Mouse (Mus musculus) CH12.LX (cell line): ENCODE results near the gene B3gnt8. TPM values are rescaled to one million over a fixed set of nuclear protein-coding genes. Genes with fewer than 3 reads are reported as not detected.

ENCODE experiments used
- DNase-seq: peaks from one replicate; pipeline ENCODE4 v3.0.0-alpha.2; 2013; ENCODE audit errors: extremely low read depth
- H3K27ac ChIP-seq: 2 replicates; pipeline ENCODE4 v1.5.1; 2012; ENCODE audit warnings: low read depth, mild to moderate bottlenecking, control low read depth, moderate library complexity; ENCODE audit not compliant: insufficient read depth
- H3K27me3 ChIP-seq: replicated peaks from 2 replicates; pipeline ENCODE3; 2012; ENCODE audit warnings: inconsistent platforms
- H3K36me3 ChIP-seq, 2 experiments: replicated peaks in 1 of 2; 2 replicates each; pipeline versions ENCODE3 to v1.6.1; 2012; ENCODE audit warnings: inconsistent platforms in 1 of 2, low read length in 1 of 2, mild to moderate bottlenecking in 1 of 2, mixed read lengths in 1 of 2, moderate library complexity in 1 of 2; ENCODE audit not compliant: control insufficient read depth in 1 of 2, insufficient read depth in 1 of 2
- H3K4me1 ChIP-seq, 2 experiments: 2 replicates each; pipeline ENCODE4 v1.6.1; 2012; ENCODE audit warnings: inconsistent platforms in 1 of 2, moderate library complexity in 1 of 2; ENCODE audit not compliant: insufficient read depth in 2 of 2, control insufficient read depth in 1 of 2
- H3K4me2 ChIP-seq: 2 replicates; pipeline ENCODE4 v1.6.1; 2012; ENCODE audit warnings: low read depth, mild to moderate bottlenecking, control low read depth; ENCODE audit not compliant: poor library complexity, insufficient read depth, severe bottlenecking
- H3K4me3 ChIP-seq, 3 experiments: fragments of 150-350 bp in 1 of 3; sonication (generic) in 1 of 3; replicated peaks in 1 of 3; 2 replicates each; pipeline versions ENCODE3 to v1.5.1; 2011 to 2012; ENCODE audit warnings: low read depth in 2 of 3, low read length in 2 of 3, mild to moderate bottlenecking in 2 of 3, moderate library complexity in 2 of 3, control low read depth in 1 of 3, improper control_type of control experiment in 1 of 3, inconsistent platforms in 1 of 3, mixed read lengths in 1 of 3; ENCODE audit not compliant: poor library complexity in 1 of 3
- H3K79me2 ChIP-seq: replicated peaks from 2 replicates; pipeline ENCODE4 v1.6.1; 2012; ENCODE audit warnings: mild to moderate bottlenecking, moderate library complexity; ENCODE audit not compliant: control insufficient read depth, poor library complexity, insufficient read depth, severe bottlenecking; ENCODE audit errors: extremely low read depth
- H3K9ac ChIP-seq: 2 replicates; pipeline ENCODE4 v1.6.1; 2012; ENCODE audit warnings: low read depth, mild to moderate bottlenecking, control low read depth, moderate library complexity; ENCODE audit not compliant: insufficient read depth
- H3K9me3 ChIP-seq: replicated peaks from 2 replicates; pipeline ENCODE3; 2012; ENCODE audit warnings: low read length, inconsistent platforms, mixed read lengths
- BHLHE40 ChIP-seq: IDR thresholded peaks from 2 replicates; pipeline ENCODE4 v1.6.1; 2011; ENCODE audit warnings: mild to moderate bottlenecking, low read depth, low read length, improper control_type of control experiment
- CTCF ChIP-seq, 2 experiments: IDR thresholded peaks in 1 of 2; conservative IDR thresholded peaks in 1 of 2; 2 replicates each; pipeline ENCODE4 v1.5.1; 2011 to 2012; ENCODE audit warnings: low read depth in 2 of 2, low read length in 2 of 2, improper control_type of control experiment in 1 of 2, inconsistent platforms in 1 of 2, mild to moderate bottlenecking in 1 of 2, moderate library complexity in 1 of 2
- IRF4 ChIP-seq: IDR thresholded peaks from 2 replicates; pipeline ENCODE4 v1.6.1; 2014; ENCODE audit warnings: low read depth, mild to moderate bottlenecking, inconsistent platforms, low read length, improper control_type of control experiment
- JUN ChIP-seq: IDR thresholded peaks from 2 replicates; pipeline ENCODE4 v1.6.1; 2011; ENCODE audit warnings: low read depth, mild to moderate bottlenecking, low read length, improper control_type of control experiment, moderate library complexity; ENCODE audit not compliant: insufficient read depth
- JUND ChIP-seq: conservative IDR thresholded peaks from 2 replicates; pipeline ENCODE4 v1.6.1; 2011; ENCODE audit warnings: low read depth, low read length, improper control_type of control experiment
- KAT2A ChIP-seq: IDR thresholded peaks from 2 replicates; pipeline ENCODE4 v1.6.1; 2012; ENCODE audit warnings: low read length, improper control_type of control experiment, inconsistent platforms; ENCODE audit not compliant: insufficient replicate concordance
- MAX ChIP-seq: IDR thresholded peaks from 2 replicates; pipeline ENCODE4 v1.6.1; 2011; ENCODE audit warnings: low read length, improper control_type of control experiment
- MXI1 ChIP-seq: IDR thresholded peaks from 2 replicates; pipeline ENCODE4 v1.6.1; 2011; ENCODE audit warnings: mild to moderate bottlenecking, low read depth, low read length, improper control_type of control experiment
- POLR2A ChIP-seq: IDR thresholded peaks from 2 replicates; pipeline ENCODE4 v1.6.1; 2011; ENCODE audit warnings: low read depth, mild to moderate bottlenecking, improper control_type of control experiment, low read length
- POLR2AphosphoS2 ChIP-seq: IDR thresholded peaks from 2 replicates; pipeline ENCODE4 v1.6.1; 2011; ENCODE audit warnings: low read depth, low read length, improper control_type of control experiment
- RAD21 ChIP-seq: IDR thresholded peaks from 2 replicates; pipeline ENCODE4 v1.6.1; 2011; ENCODE audit warnings: low read depth, mild to moderate bottlenecking, low read length, improper control_type of control experiment, moderate library complexity
- SMC3 ChIP-seq: IDR thresholded peaks from 2 replicates; pipeline ENCODE4 v1.6.1; 2011; ENCODE audit warnings: low read depth, low read length, improper control_type of control experiment
- USF1 ChIP-seq: IDR thresholded peaks from 2 replicates; pipeline ENCODE4 v1.6.1; 2014; ENCODE audit warnings: low read depth, mild to moderate bottlenecking, inconsistent platforms, low read length, improper control_type of control experiment
- ZC3H11A ChIP-seq: IDR thresholded peaks from 2 replicates; pipeline ENCODE4 v1.6.1; 2012; ENCODE audit warnings: low read depth, mild to moderate bottlenecking, inconsistent platforms, low read length, improper control_type of control experiment
- ZMIZ1 ChIP-seq: IDR thresholded peaks from 2 replicates; pipeline ENCODE4 v1.6.1; 2012; ENCODE audit warnings: low read depth, mild to moderate bottlenecking, inconsistent platforms, low read length, improper control_type of control experiment
- ZNF384 ChIP-seq: IDR thresholded peaks from 2 replicates; pipeline ENCODE4 v1.6.1; 2012; ENCODE audit warnings: low read depth, low read length, improper control_type of control experiment, inconsistent platforms
- dilution Hi-C: fragments of 300-500 bp; cut with MboI; formaldehyde crosslinking; loops from 2 replicates; pipeline ENCODE4 v1.14.3; 2020; ENCODE audit warnings: low sequenced_read_pairs; ENCODE audit not compliant: extremely low pct_unique_long_range_greater_than_20kb, extremely low pct_ligation_motif_present
- in situ Hi-C: fragments of 300-500 bp; cut with MboI; formaldehyde crosslinking; loops from 3 replicates; pipeline ENCODE4 v1.14.3; 2019; ENCODE audit warnings: low sequenced_read_pairs, low pct_ligation_motif_present, low pct_unique_long_range_greater_than_20kb, mixed read lengths
- polyA plus RNA-seq: library from polyadenylated mRNA; unstranded; fragments of >175 nt; gene quantifications from 2 replicates; pipeline ENCODE4 v1.2.1, GENCODE M21; 2012; ENCODE audit warnings: low read depth; ENCODE audit not compliant: insufficient read length
- total RNA-seq, 2 experiments: library from RNA; depleted of rRNA; stranded (reverse); fragments of 300-350 nt in 1 of 2; fragments of >200 nt in 1 of 2; gene quantifications; 2 replicates each; pipeline ENCODE4 v1.2.3; 2012 to 2014

B3gnt8 gene
- total and polyA plus RNA-seq, 3 experiments: 0.21 to 0.24 TPM; not detected in 1

DNA sequence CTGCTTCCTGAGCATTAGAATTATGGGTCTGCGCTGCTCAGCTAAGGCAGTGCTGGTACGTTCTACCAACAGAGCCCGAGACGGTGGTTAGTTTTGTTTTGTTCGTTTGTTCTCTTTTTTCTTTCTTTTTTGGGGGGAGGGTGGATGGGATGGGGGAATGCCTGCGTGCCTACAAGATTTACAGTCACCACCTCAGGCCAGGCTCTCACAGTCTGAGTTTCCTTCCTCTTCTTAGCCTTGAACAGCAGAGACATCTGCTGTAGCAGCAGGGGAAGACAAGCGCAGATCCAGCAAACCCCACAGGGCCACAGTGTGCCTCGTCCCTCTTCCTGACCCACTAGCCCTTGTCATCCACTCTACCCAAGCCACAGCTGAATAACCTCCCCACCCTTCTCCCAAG lies 24.8 kb downstream of the B3gnt8 start:
- Histone ChIP-seq H3K79me2 (no peaks in the 10 kb centered on the region), H3K4me2 (0 out of 2 replicates have a peak overlapping the region, but pooled peaks have one; percentile 23), H3K4me1 (peaks cover 17 to 49% of the 10 kb centered on the region in 2 experiments), H3K27me3 (no peaks in the 10 kb centered on the region), H3K9me3 (no peaks in the 10 kb centered on the region), H3K9ac (no peak overlapping the region), H3K4me3 (no peak overlapping the region), H3K36me3 (no peaks in the 10 kb centered on the region), H3K27ac (no peak overlapping the region)
- in situ Hi-C loops (no loop called here), dilution Hi-C loops (no loop called here)
- peak; percentile 66 for DNase-seq
- TF ChIP-seq BHLHE40 (0 out of 2 replicates have a peak, but pooled peaks have one; percentile 20), SMC3 (peak; percentile 65), MXI1 (no peak), POLR2A (no peak), RAD21 (peak; percentile 78), ZC3H11A (no peak), CTCF (conservative IDR thresholded peaks at IDR 0.05 in 1 of 2, IDR thresholded peaks at IDR 0.05 in 1 of 2; ENCODE audit: low read depth in 2 of 2, low read length in 2 of 2) (peak in 1 of 2 experiments; percentile 68; a peak in 2 of 4 replicates), POLR2AphosphoS2 (no peak), JUND (no peak), KAT2A (no peak)

GRCm38 (mm10) chr7:25652244-25652759 lies 25.8 kb downstream of the B3gnt8 start:
- Histone ChIP-seq H3K4me3 (no peak overlapping the region), H3K9me3 (no peaks in the 10 kb centered on the region), H3K9ac (no peak overlapping the region), H3K4me2 (no peak overlapping the region), H3K79me2 (no peaks in the 10 kb centered on the region), H3K4me1 (peaks cover 12 to 39% of the 10 kb centered on the region in 2 experiments)
- dilution Hi-C loops: no loop called here
- DNase-seq: no peak
- in situ Hi-C loops: no loop called here
- TF ChIP-seq MAX (no peak), RAD21 (no peak)
- TF ChIP-seq, all 38 proteins: peak for 0
- Histone ChIP-seq H3K27me3 (no peaks in the 10 kb centered on the region), H3K27ac (no peak overlapping the region), H3K36me3 (no peaks in the 10 kb centered on the region)

DNA sequence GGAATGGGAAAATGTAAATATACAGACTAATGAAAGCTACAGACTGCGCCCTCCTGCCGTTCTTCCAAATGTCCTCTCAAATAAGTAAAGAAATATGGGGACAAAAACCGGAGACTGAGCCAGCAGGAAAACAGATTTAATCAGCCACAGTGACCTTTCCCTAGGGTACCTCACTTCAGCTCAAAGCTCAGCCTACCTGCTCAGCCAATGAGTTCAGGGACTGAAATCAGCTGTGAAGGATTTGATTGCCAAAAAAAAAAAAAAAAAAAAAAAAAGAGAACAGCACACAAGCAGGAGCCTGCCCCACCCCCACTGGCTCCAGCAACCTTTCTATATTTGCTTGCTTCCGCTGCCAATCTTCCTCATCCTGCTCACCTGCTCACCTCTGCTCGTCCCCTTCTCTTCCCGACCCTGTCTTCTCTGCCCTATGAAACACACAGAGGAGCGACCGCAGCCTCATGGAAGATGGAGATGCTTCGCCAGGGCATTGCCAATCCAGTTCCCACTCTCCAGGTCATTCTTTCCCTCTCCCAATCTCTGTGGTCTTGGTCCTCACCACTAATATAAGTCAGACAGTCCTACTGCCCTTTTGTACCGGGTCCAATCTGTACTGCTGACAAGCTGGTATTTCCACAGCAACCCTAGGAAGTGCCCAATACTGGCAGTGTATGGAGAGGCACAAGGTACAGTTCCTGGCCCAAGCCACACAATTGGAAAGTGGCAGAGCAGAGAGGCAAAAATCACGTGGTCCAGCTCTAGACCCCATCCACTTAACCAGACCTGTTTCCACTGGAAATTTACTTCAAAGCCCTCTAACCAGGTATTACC lies 29.4 kb downstream of the B3gnt8 start:
- Histone ChIP-seq H3K27ac (no peak overlapping the region), H3K27me3 (no peaks in the 10 kb centered on the region), H3K9ac (no peak overlapping the region), H3K9me3 (no peaks in the 10 kb centered on the region), H3K4me2 (no peak overlapping the region), H3K4me1 (peaks cover 8 to 30% of the 10 kb centered on the region in 2 experiments), H3K36me3 (peaks cover 0 to 2% of the 10 kb centered on the region in 2 experiments), H3K79me2 (peaks cover 16% of the 10 kb centered on the region)
- dilution Hi-C loops (no loop called here), in situ Hi-C loops (no loop called here)
- no peak for DNase-seq
- 0 out of 2 replicates have a peak, but pooled peaks have one; percentile 12 for TF ChIP-seq ZNF384
- no peak for TF ChIP-seq SMC3
- TF ChIP-seq ZMIZ1: no peak
- TF ChIP-seq IRF4: no peak
- TF ChIP-seq USF1: no peak
- no peak for TF ChIP-seq JUN
- TF ChIP-seq, all 38 proteins: peak for 1
- H3K4me3 ChIP-seq: no peak overlapping the region
